Mouse (Mus musculus): ENCODE measurements around the gene Ankrd11. TPM values are rescaled to one million over a fixed set of nuclear protein-coding genes. Genes with fewer than 3 reads are reported as not detected.

Gene Ankrd11
- polyA plus RNA-seq, 1 experiment from 2014 or later, result 21.2 TPM

DNA sequence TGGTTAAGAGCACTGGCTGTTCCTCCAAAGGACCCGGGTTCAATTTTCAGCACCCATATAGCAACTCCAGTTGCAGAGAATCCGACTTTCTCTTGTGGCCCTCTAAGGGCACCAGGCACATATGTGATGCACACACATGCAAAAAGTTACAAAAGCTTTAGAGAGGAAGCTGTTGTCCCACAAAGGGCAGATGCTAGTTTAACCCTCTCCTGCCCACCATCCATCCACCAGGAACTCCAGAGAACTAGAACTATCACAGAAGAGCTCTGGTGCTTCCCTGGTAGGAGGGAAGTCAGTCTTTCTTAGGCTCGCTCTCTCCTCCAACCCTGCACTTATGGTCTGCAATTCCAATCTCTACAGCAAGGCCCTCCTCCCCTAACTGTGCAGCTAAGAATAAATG, 49.0 kb downstream of the Ankrd11 start:
- no peak for TF ChIP-seq EP300 (IDR thresholded peaks at IDR 0.05; ENCODE audit: low read depth)
- no peak for TF ChIP-seq CTCF (IDR thresholded peaks at IDR 0.05; ENCODE audit: low read depth)
- 56% methylated on average over 3 of the region's 3 CpGs for WGBS (ENCODE audit: insufficient replicate concordance)
- no peak overlapping the region for H3K4me3 ChIP-seq (ENCODE audit: low read depth, low read length)
- H3K9ac ChIP-seq (replicated peaks), result no peak overlapping the region
- DNase-seq (no peak), ATAC-seq (no peak)
- no peaks in the 10 kb centered on the region for H3K9me3 ChIP-seq (ENCODE audit: low read length)
- no peak overlapping the region for H3K4me2 ChIP-seq (ENCODE audit: low read depth, low read length)
- 0 out of 2 replicates have a peak, but pooled peaks cover 4% of the 10 kb centered on the region for H3K36me3 ChIP-seq (replicated peaks; ENCODE audit: insufficient read depth, low read length)
- H3K4me1 ChIP-seq (ENCODE audit: insufficient read depth), result peaks cover 50% of the 10 kb centered on the region
- H3K27me3 ChIP-seq (ENCODE audit: insufficient read depth, low read length), result no peaks in the 10 kb centered on the region
- no peak overlapping the region for H3K27ac ChIP-seq (ENCODE audit: low read depth)

DNA sequence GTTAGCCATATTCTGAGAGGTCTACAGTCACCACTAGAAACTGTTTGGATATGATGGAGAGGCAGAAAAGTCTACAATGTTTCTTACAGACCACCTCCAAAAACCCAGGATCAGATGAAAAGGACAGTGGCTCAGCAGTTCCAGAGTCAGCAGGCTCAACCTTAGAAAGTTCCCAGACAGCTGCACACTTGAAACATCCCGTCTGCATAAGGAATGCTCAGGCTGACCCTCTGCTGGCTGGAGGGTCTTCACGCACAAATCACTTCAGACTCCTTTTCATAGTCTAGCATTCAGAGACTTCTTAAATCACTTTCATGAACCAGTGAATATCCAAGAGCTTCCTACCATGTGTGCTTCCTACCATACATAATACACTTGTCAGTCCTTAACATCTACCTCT, 49.8 kb downstream of the Ankrd11 start:
- Histone ChIP-seq H3K4me1 (ENCODE audit: insufficient read depth) (peaks cover 57% of the 10 kb centered on the region), H3K36me3 (replicated peaks; ENCODE audit: insufficient read depth, low read length) (0 out of 2 replicates have a peak, but pooled peaks cover 4% of the 10 kb centered on the region), H3K4me2 (ENCODE audit: low read depth, low read length) (no peak overlapping the region), H3K9me3 (ENCODE audit: low read length) (no peaks in the 10 kb centered on the region), H3K4me3 (ENCODE audit: low read depth, low read length) (no peak overlapping the region), H3K9ac (replicated peaks) (no peak overlapping the region), H3K27ac (ENCODE audit: low read depth) (no peak overlapping the region), H3K27me3 (ENCODE audit: insufficient read depth, low read length) (no peaks in the 10 kb centered on the region)
- DNase-seq (no peak), ATAC-seq (no peak)
- 90% methylated on average over 2 of the region's 2 CpGs for WGBS (ENCODE audit: insufficient replicate concordance)
- TF ChIP-seq CTCF (IDR thresholded peaks at IDR 0.05; ENCODE audit: low read depth), result no peak
- no peak for TF ChIP-seq EP300 (IDR thresholded peaks at IDR 0.05; ENCODE audit: low read depth)

DNA sequence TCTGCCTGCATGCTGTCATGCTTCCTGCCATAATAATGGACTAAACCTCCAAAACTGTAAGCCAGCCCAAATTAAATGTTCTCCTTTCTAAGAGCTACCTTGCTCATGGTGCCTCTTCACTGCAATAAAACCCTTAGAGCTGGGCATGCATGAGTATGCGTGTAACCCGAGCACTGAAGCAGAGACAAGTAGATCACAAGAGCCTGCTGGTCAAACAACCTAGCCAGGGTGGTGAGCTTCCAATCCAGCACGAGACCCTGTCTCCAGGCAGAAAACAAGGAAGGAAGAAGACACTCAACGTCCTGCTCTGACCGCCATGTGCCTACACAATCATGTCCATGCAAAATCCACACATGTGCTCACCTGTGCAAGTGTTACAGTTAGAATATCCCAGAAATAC, 50.7 kb downstream of the Ankrd11 start:
- Histone ChIP-seq H3K27ac (ENCODE audit: low read depth) (no peak overlapping the region), H3K4me3 (ENCODE audit: low read depth, low read length) (no peak overlapping the region), H3K9me3 (ENCODE audit: low read length) (no peaks in the 10 kb centered on the region), H3K4me1 (ENCODE audit: insufficient read depth) (peaks cover 65% of the 10 kb centered on the region), H3K4me2 (ENCODE audit: low read depth, low read length) (no peak overlapping the region), H3K36me3 (replicated peaks; ENCODE audit: insufficient read depth, low read length) (no peaks in the 10 kb centered on the region), H3K9ac (replicated peaks) (no peak overlapping the region), H3K27me3 (ENCODE audit: insufficient read depth, low read length) (no peaks in the 10 kb centered on the region)
- 67% methylated on average over 5 of the region's 5 CpGs for WGBS (ENCODE audit: insufficient replicate concordance)
- ATAC-seq, result no peak
- TF ChIP-seq CTCF (IDR thresholded peaks at IDR 0.05; ENCODE audit: low read depth) (no peak), EP300 (IDR thresholded peaks at IDR 0.05; ENCODE audit: low read depth) (no peak)
- DNase-seq, result no peak

DNA sequence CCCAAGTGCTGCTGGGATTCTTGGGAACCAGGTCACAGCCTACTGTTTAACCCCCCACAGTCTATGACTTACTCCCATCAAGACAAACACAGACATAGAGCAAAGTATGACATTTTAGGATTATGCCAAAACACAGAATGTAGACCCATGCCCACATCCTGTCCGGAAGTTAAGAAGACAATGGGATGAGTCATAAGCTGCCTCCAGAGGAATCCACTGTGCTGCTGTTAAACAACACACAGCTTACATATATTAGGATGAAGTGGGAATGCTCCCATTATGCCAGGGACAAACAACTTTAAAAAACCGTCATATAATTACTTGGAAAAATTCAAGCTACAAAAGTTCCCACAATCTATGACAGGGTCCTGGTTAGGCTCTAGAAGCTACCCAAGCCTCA, 52.1 kb downstream of the Ankrd11 start:
- 70% methylated on average over 2 of the region's 2 CpGs for WGBS (ENCODE audit: insufficient replicate concordance)
- Histone ChIP-seq H3K27ac (ENCODE audit: low read depth) (no peak overlapping the region), H3K4me2 (ENCODE audit: low read depth, low read length) (no peak overlapping the region), H3K4me3 (ENCODE audit: low read depth, low read length) (no peak overlapping the region), H3K4me1 (ENCODE audit: insufficient read depth) (peaks cover 78% of the 10 kb centered on the region), H3K9ac (replicated peaks) (no peak overlapping the region), H3K27me3 (ENCODE audit: insufficient read depth, low read length) (no peaks in the 10 kb centered on the region), H3K9me3 (ENCODE audit: low read length) (no peaks in the 10 kb centered on the region), H3K36me3 (replicated peaks; ENCODE audit: insufficient read depth, low read length) (no peaks in the 10 kb centered on the region)
- TF ChIP-seq EP300 (IDR thresholded peaks at IDR 0.05; ENCODE audit: low read depth), result no peak
- no peak for TF ChIP-seq CTCF (IDR thresholded peaks at IDR 0.05; ENCODE audit: low read depth)
- ATAC-seq (0 out of 2 replicates have a peak, but pooled peaks have one; percentile 19), DNase-seq (no peak)

DNA sequence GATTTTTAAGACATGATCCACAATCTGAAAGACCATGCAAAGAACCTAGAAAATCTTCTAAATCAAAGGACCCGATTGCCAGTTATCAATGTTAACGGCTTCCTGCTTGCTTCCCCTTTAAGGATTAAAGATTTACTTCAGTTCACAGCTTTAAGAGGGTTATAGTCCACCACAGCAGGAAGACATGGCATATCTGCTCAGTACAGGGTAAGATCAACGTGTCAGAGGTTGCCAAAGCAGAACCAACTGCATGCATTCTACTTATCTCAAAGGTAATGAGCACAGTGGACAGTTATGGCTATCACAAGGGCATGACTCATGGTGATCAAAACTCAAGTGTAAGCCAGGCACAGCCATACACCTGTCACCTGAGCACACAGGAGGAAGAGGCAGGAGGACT, 53.1 kb downstream of the Ankrd11 start:
- no peak overlapping the region for H3K4me3 ChIP-seq (ENCODE audit: low read depth, low read length)
- WGBS (ENCODE audit: insufficient replicate concordance), result 30% methylated on average over 3 of the region's 3 CpGs
- H3K27ac ChIP-seq (ENCODE audit: low read depth), result no peak overlapping the region
- no peaks in the 10 kb centered on the region for H3K36me3 ChIP-seq (replicated peaks; ENCODE audit: insufficient read depth, low read length)
- no peaks in the 10 kb centered on the region for H3K9me3 ChIP-seq (ENCODE audit: low read length)
- no peak for TF ChIP-seq CTCF (IDR thresholded peaks at IDR 0.05; ENCODE audit: low read depth)
- no peak for TF ChIP-seq EP300 (IDR thresholded peaks at IDR 0.05; ENCODE audit: low read depth)
- peak; percentile 21; the same call in 1 of the 2 replicates for ATAC-seq
- H3K9ac ChIP-seq (replicated peaks), result no peak overlapping the region
- H3K4me2 ChIP-seq (ENCODE audit: low read depth, low read length), result no peak overlapping the region
- H3K27me3 ChIP-seq (ENCODE audit: insufficient read depth, low read length), result no peaks in the 10 kb centered on the region
- peaks cover 76% of the 10 kb centered on the region for H3K4me1 ChIP-seq (ENCODE audit: insufficient read depth)
- no peak for DNase-seq

DNA sequence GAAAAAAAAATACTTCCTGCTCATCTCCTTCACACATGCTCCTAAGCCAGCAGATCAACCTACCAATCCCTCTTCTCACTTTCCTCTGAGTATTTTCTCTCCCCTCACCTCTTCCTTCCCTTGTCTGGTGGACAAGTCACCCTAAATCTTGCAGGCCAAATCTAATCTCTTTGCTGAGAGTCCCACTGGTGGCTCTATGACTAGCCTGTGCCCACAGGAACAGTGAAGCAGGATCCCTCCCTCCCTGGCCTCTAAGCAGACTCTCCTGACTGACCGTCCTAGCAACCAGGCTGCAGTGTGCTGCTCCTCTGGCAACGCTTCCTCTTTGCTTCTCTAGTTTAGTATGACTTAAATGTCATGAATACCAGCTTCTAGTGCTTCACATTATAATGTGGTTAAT, 54.8 kb downstream of the Ankrd11 start:
- peaks cover 66% of the 10 kb centered on the region for H3K4me1 ChIP-seq (ENCODE audit: insufficient read depth)
- TF ChIP-seq EP300 (IDR thresholded peaks at IDR 0.05; ENCODE audit: low read depth) (no peak), CTCF (IDR thresholded peaks at IDR 0.05; ENCODE audit: low read depth) (no peak)
- H3K4me3 ChIP-seq (ENCODE audit: low read depth, low read length), result no peak overlapping the region
- peak overlapping the region; percentile 29; the same call in 1 of the 2 replicates for H3K4me2 ChIP-seq (ENCODE audit: low read depth, low read length)
- no peaks in the 10 kb centered on the region for H3K9me3 ChIP-seq (ENCODE audit: low read length)
- DNase-seq (no peak), ATAC-seq (no peak)
- H3K36me3 ChIP-seq (replicated peaks; ENCODE audit: insufficient read depth, low read length), result no peaks in the 10 kb centered on the region
- 0 out of 2 replicates have a peak overlapping the region, but pooled peaks have one; percentile 34 for H3K27ac ChIP-seq (ENCODE audit: low read depth)
- no peaks in the 10 kb centered on the region for H3K27me3 ChIP-seq (ENCODE audit: insufficient read depth, low read length)
- no peak overlapping the region for H3K9ac ChIP-seq (replicated peaks)
- WGBS (ENCODE audit: insufficient replicate concordance), result 23% methylated on average over 2 of the region's 2 CpGs
